Mouse (Mus musculus): ENCODE measurements around the gene Atp6v1d.
A peak's percentile ranks its signal among the peaks of the same experiment; 100 is the strongest.

Atp6v1d gene

DNA sequence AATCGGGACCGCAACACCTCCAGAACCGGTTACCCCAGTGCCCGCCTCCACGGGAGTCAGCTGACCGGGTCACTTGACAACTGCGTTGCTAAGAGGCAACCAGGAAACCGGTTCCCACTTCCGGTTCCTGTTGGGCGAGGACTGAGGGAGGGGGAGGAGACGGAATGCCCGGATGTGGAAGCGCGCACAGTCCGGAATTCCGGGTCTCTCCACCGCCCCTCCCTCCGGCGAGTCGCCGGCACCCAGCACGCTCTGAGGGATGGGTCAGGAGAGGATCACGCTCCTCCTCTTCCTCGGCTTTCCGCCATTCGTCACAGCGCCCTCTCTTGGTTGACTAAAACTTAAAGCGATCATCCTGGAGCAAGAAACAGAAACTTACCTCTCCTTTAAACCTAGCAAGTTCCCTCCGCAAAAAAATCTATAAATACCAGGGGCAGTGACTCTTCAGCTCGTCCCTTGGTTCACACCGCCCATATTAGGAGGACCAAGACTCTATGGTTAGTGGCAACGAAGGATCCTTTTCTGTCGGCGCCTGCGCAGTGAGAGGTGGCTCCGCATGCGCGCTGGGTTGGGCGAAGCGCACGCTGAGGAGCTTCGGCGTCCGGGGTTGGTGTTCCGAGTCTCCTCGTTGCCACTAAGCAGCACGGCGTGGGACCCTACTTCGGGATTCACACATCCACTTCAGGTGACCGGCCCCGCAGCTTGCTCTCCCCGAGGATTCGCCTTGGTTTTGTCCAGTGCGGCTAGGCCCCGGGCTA lies at the start of gene Atp6v1d, which contains the start of gene Eif2s1:
Gene Atp6v1d, minus strand, starts transcription at position 143 of the 758 bp plus-strand sequence.
Gene Eif2s1, plus strand, starts transcription at position 324 of the 758 bp plus-strand sequence.
- peak; percentile 99 for DNase-seq (ENCODE audit: low read depth)

DNA sequence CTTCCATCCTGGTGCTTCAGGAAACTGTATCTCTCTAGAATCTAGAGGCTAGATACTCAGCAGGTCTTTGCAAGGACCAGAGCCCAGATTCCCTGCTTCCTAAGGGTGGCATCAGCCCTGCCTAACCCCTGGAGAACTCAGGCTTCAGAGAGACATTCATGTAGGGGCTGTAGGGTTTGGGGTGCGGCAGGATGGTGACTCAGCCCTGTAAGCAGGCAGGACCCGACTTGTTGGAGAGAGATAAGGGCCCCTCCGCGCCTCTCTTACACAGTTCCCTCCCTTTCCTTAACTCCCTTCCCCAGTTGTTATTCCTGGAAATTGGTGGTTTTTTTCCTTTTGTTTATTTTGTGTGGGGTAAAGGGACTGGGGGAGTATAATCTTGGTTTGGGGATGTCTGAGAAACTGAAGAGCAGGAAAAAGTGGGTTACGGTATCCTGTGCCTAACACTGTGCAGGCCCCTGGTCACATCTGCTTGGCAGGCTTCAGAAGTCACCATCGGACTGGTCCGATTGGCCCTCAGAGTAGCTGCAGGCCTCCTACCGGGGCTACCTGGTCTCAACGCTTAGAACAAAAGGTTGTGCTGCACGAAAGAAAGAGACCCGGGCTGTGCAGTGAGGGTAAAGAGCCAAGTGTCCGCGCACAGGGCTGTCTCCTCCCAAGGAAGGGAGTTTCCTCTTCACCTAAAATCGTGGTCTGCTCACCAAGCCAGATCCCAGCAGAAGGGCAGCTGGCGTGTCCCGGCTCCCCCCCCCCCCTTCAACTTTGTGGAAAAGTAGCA lies 49.4 kb upstream of the Atp6v1d start:
- no peak for DNase-seq (ENCODE audit: low read depth)

DNA sequence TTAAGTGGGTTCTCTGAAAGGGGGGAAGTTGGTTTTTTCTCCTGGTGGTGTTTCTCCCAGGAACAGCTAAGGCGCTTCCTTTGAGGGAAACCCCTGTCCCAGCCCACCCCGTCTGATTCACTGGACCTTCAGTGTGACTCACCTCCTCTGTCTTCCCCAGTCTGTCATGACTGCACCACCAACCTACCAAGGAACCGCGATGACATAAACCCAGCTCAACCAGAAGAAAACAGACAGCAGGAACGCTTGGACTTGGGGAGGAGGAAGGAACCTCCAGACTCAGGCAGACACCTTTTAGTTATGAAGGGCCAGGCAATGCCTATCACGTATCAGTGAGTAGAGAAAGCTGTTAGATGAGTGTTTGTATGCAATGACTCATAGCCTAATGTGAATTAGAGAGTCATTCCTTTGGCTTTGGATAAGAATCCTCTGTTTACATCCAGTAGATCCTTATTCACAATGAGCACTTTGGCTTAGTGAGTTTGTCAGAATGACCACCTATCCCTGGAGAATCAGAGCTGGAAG lies 46.7 kb upstream of the Atp6v1d start:
- no peak for DNase-seq (ENCODE audit: low read depth)

DNA sequence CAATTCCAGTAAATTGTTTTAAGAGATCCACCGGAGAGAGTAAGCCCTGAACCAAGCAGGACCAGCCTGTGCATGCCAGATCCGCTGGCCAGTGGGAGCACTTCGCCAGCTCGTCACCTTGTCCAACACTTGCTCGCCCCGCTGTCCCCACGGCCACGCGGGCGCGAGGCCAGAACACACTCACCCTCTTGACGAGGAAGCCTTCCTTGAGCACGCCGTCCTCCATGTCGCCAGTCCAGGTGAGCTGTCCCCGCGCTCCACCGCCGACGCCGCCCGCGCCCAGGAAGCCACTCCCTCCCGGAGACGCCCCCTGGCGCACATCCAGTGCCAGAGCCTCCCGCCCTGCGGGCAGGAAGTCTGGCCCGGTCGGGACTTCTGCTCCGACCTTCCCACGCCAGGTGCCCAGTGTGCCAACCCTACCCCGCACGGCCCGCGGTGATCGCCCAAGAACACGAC lies 45.3 kb upstream of the Atp6v1d start, which contains the start of gene Plek2:
Gene Plek2, minus strand, starts transcription at position 258 of the 456 bp plus-strand sequence.
- peak; percentile 66 for DNase-seq (ENCODE audit: low read depth)

DNA sequence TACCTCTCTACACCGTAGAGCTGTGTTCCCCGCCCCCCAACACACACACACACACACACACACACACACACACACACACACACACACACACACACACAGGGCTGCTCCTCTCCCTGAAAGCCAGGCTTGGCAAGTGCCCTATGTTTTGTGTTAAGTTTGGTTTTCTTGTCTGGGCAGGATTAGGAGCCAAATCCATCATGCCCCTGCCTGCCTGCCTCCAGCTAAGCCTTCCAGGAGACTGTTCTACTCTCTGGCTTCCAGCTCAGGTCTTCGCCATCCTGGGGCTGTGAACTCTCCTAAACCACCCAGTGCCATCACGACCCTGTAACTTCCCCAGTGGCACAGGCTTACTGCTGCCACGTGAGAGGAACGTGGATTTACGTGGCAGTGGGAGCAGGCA lies 43.1 kb upstream of the Atp6v1d start:
- no peak for DNase-seq (ENCODE audit: low read depth)

DNA sequence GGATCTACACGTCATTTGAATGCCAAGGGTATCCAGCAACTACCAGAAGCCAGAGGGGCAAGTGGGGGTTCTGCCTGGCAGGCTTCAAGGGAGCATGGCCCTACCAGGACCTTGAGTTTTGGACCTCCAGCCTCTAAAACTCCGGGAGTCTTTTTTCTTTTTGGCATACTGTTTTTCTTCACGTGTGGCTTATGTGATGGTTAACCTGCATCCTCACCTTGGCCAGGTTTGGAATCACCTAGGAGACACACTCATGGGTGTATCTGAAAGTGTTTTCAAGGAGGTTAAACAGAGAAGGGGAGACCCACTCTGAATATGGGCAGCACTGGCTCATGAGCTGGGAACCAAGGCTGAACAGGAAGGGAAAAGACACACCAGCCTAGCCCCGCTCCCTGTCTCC lies 41.9 kb upstream of the Atp6v1d start:
- DNase-seq (ENCODE audit: low read depth) = no peak

DNA sequence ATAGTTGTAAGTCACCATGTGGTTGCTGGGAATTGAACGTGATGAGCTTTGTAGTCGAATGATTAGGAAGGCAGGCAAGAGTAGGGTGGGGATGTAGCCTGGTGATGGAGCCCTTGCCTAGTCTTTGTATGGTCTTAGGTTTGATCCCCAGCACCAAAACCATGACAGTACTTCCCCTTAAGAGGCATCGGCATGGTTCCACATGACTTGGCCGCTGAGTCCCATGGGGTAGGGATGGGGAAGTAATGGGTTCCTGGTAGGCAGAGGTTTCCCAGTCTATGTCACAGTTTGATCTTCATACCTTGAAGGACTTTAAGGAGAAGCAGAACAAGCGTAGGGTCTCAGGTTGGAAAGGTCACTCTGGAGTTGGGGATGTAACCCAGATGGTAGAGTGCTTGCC lies 40.0 kb upstream of the Atp6v1d start:
- DNase-seq (ENCODE audit: low read depth) = no peak

DNA sequence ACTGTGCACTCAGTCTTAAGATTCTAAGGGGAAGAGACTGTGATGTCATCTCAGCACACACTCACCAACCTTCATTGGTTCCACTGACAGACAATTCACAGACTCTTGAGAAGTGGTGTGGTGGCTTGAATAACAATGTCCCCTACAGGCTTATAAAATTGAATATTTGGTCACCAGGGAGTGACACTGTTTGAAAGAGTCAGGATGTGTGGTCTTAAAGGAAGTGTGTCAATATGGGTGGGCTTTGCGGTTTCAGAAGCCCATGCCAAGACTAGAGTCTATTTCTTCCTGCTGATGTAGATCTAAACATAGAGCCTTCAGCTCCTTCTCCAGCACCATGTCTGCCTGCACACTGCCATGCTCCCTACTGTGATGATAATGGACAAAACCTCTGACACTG lies 36.4 kb upstream of the Atp6v1d start:
- DNase-seq (ENCODE audit: low read depth) = no peak

DNA sequence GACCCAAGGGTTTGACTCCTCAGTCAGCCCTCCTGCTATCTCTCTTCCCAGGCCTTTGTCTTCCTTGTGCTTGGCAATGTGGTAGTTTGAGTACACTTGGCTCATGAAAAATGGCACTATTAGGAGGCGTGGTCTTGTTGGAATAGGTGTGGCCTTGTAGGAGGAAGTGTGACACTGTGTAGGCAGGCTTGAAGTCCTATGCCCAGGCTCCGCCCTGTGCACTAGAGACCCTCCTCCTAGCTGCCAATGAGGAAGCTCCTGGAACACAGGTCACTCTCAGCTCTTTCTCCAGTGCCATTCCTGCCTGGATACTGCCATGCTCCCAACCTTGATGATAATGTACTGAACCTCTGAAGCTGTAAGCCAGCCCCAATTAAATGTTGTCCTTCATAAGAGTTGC lies 29.7 kb upstream of the Atp6v1d start:
- DNase-seq (ENCODE audit: low read depth) = no peak

DNA sequence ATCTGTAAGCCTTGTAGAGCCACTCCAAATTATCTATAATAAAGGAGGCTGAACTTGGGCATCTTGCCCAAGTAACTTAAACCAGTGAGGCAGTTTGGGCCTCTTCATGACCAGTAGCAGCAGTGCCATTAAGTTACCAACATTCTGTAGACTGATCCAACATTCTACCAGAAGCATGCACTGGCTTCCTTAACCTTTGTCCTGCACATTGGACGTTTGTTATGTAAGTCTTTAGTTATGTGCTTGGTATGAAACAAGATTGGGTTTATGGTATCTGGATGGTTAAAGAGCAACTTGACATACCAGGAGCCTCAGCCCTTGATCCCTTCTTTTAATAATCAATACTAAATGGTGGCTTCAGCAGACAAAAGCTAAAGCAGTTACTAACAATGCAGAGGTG lies 28.6 kb upstream of the Atp6v1d start:
- DNase-seq (ENCODE audit: low read depth) = no peak

DNA sequence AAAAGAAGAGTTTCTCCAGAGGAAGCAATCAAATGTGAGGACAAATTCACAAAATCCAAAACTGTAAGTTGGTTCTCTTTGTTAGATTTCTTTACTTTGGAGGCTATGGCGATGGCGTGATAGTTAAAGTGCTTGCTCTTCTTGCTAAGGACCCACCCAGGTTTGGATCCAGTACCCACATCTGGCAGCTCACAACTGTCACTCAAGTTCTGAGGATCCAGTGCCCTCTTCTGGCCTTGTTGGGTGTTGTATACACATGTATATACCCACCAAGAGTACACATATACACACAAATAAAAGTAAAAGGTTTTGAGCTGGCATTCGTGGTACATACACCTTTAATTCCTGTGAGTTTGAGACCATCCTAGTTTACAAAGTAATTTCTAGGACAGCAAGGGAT lies 13.1 kb upstream of the Atp6v1d start:
- DNase-seq (ENCODE audit: low read depth) = no peak

DNA sequence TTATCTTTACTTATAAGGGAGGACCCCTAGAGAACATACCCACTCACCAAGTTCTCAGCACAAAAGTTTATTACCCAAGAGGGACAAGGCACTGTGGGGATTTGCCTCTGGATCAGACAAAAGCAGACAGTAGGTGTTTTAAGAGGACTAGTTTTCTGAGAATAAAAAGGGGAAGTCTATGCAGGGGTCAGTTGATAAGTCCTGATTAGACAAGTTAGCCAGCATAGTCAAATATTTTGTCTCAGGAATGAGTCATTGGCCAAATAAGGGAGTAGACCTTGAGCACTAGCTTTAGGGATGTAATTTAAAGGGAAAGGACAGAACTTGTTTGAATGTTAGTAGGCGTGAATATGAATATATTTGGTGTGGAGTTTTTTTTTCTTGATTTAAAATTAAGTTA lies 6.7 kb upstream of the Atp6v1d start:
- DNase-seq (ENCODE audit: low read depth) = no peak

DNA sequence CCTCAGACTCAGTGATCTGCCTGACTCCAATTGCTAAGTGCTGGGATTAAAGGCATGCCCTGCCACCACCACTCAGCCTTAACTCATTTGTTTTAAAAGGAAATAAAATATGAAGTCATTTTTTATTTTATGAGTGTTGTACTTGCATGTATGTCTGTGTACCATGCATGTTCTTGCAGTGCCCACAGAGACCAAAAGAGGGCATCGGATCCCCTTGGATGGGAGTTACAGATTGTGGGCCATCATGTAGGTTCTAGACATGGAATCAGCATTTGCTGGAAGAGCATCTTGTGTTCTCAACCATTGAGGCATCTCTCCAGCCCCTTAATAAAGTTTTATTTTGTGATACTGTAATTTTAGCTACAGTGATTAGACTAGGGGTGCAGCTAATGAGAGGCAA lies 4.0 kb upstream of the Atp6v1d start:
- DNase-seq (ENCODE audit: low read depth) = peak; percentile 52

DNA sequence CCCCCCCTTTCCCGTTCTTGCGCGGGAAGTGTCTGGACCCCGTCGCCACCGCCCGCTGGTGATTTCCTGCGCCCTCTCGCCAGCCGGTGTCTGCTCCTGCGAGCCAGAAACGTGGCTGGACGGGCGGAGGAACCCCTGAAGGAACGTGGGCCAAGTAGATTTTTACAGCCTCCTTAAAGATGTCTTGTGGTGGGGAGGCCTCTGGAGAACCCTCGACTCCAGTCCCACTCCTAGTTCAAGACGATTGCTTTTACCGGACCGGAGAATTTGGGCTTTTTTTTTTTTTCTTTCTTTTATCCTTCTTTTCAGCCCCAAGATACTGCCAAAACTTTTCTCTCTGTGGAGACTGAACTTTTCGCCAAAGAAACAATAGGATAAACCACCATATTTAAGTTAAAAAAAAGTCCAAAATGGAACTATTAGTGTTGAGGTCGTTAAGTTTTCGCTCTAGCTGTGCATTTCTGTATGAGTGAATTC lies 854 bp upstream of the Atp6v1d start:
- no peak for DNase-seq (ENCODE audit: low read depth)

DNA sequence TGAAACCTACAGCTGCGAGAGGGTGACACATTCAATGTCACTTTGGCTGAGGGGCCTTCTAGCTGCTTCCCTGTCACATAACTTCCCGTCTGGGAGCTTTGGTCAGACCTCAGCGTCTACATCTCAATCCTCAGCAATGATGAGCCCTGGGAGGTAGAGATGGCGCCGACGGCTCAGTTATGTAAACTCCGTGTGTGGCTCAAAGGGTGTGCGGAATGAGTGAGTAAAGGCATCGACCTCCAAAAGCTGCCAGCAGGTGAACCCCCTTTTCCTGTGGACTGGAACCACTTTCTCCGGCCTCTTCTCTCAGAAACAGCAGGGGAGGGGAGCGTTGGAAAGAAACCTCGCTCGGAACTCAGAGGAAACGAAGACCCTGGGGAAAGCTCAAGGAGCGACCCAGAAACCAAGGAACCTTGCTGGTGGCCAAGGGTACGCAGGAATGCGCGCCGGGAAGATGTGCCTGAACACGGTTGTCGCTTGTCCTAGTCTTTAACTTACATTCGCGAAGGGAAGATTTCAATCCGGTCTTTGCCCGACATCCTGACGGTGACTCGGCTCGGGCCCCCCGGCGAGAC lies 430 bp downstream of the Atp6v1d start:
- peak; percentile 70 for DNase-seq (ENCODE audit: low read depth)

DNA sequence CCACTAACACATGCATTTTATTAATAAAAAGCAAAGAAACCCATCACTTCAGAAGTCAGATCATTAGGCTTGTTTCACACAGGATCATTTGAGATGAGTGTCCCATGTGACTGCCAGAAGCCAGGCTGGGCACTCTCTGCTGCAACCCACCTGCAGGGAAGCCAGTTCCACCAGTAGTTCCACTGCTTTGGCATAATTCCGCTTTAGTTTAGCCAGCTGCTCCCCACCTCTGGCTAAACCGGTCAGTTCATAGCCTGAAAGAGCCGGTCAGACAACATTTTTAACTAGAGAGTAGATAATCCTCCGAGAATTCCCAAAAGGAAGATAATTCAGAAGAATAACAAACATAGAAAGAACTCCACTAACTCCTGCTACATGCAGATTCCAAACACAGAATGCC lies 13.2 kb downstream of the Atp6v1d start:
- no peak for DNase-seq (ENCODE audit: low read depth)

DNA sequence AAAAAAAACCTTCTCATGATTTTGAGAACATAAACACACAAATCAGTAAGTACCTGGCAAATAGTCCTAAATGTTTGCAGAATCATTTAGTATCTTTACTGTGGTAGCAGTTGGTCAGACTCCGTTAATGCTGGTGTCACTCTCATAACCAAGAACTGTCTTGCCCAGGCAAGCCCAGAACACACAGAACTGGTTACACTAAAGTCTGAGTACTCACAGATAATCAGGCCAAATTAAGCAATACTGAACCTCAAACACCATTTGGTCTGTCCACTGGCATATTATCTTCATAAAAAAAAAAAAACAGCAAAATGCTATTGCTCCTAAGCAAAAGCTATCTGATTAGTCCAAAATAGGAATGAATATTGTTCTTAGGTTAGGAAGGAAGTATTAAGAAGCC lies 19.0 kb downstream of the Atp6v1d start:
- no peak for DNase-seq (ENCODE audit: low read depth)

DNA sequence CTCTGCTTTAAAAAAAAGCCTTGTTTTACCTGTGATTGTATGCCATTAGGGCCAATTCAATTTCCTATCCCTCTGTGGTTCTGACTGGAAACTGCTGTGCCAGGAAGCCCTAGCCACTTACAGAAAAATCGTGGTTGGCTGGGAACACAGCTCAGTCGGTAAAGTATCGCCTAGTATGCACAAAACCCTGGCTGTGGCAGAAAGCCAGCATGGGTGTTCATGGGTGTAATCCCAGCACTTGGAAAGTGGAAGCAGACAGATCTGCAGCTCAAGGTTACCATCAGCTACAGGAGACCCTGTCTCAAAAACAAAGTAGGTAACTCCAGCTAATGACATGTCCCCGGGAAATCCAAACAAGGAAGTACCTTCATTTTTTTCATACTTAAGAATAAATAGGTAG lies 21.5 kb downstream of the Atp6v1d start:
- no peak for DNase-seq (ENCODE audit: low read depth)

DNA sequence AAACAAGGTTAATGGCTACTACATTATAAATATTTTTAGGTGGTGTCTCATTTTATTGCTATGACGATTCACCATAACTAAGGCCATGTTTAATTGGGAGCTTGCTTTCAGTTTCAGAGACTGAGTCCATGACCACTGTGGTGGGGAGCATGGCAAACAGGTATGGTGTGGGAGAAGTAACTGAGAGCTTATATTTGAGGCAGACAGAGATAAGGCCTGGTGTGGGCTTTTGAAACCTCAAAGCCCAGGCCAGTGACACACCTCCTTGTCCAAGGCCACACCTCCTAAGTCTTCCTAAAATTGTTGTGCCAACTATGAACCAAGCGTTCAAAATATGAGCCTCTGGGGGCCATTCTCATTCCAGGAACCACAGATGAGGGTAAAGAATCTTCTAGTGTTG lies 26.9 kb downstream of the Atp6v1d start:
- DNase-seq (ENCODE audit: low read depth) = no peak

DNA sequence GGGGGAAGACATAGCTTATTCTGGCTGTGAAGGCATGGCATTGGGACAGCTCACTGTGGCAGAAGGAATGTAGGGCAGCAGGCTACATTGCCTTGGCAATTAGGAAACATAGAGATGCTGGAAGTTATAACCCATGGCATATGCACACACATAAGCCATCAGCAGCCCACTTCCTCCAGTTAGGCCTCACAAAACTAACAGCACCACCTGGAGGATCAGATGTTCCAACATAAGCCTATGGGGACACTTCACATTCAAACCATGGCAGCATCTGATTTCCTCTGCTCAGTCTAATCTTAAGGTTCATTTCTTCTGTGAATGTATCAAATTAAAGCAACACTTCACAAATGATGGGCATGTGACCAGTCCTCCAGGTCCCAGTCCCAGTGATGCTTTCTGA lies 47.0 kb downstream of the Atp6v1d start:
- DNase-seq (ENCODE audit: low read depth) = no peak

DNA sequence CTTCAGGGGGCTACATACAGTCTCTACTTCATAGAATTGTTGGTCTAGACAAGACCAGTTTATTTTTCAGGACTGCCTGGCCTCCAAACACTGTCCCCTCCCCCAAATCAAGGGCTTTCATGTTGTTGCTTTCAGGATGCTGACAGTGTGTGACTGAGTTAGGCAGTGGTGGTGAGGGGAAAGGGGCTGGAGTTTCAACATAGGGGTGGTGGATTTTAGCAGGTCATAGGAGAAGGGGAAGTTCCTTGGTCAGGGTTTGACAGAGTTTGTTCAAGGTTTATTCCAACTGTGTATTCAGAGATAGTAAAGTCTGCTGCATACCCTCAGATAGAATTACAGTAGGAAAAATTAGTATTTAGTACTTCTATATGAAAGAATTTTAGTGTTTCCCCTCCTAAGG lies 59.6 kb downstream of the Atp6v1d start:
- no peak for DNase-seq (ENCODE audit: low read depth)

DNA sequence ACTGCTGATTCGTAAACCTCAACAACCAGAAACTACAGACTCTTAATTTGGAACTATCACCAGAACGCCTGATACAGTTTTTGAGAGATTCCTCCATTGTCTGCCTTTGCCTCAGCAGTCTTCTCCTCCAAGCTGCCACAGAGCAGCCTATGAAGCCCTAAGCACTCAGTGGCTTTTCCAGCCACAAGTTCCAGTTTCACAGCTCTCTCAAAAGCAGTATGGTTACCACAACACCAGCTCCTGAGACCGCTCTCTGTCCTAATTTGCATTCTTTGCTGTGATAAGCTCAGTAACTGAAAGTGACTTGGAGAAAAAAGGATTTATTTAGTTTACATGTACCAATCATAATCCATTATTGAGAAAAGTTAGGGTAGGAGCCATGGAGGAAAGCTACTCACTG lies 61.4 kb downstream of the Atp6v1d start:
- no peak for DNase-seq (ENCODE audit: low read depth)

DNA sequence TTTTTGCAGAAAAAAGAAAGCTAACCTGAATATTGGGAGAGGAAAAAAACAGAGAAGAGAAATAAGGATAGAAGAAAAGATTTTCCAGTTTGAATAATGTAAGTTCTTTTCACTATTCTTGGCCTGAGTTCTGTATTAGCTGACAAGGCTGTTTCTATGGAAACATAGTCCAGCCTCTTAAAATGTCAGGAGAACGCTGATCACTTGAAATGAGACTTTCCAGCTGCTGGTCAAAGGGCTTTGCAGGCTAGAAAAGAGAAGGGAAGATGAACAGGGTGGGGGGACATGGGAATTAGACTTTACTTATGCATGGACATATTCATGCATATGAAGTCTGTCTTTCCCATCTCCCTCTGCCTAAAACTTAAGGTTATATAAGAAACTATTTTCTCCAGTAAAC lies 67.2 kb downstream of the Atp6v1d start:
- DNase-seq (ENCODE audit: low read depth) = no peak

Data from induced T-regulatory cell, adult 2 months (primary cell).